Mouse (Mus musculus) layer of hippocampus, adult 8-10 months (tissue): ENCODE measurements around the gene Clta. TPM values are rescaled to one million over a fixed set of nuclear protein-coding genes. Genes with fewer than 3 reads are reported as not detected.

Source experiments
- DNase-seq, 2 experiments: peaks; one replicate each; pipeline ENCODE4 v3.0.0; 2022; ENCODE audit warnings: low spot score in 2 of 2
- total RNA-seq, 4 experiments: library from RNA; stranded (reverse); gene quantifications; 2 replicates each; pipeline ENCODE4 v1.2.4; 2022

The Clta gene
- total RNA-seq, 4 experiments from 2014 or later, result 264 to 296 (median 284) TPM

DNA sequence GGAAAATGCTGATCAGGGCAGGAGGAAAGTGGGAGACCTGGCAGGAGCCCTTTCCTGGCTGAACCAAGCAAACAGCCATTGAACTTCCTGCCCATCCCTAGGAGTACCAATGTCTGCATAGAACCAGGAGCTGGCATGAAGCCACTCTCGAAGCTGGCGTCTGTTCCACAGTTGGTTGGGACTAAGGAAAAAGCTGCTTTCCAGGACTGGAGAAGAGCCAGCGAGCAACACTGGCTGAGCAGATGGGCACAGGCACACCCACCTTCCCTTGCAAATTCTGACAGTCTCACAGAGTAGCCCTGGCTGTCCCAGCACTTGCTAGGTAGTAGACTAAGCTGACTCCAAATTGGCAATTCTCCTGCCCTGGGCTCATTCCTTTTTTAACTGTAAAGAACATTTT is 24.5 kb upstream of the Clta start:
- peak; percentile 88 to 93 for DNase-seq

DNA sequence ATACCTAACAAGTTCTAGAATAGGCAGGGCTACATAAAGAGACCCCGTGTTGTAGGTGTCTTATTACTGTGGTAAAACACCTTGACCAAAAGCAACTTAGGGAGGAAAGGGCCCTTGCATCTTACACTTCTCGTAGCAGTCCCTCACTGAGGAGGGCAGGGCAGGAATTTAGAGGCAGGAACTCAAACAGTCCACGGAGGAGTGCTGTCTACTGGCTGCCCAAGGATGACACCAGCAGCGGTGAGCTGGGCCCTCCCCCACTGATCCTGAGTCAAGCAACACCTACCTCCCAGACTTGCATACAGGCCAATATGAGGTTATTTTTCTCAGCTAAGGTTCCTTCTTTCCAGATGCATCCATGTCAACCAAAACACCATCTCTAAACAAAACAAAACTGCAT is 24.0 kb upstream of the Clta start:
- no peak for DNase-seq

- DNase-seq, result no peak
These were observed 23.4 kb upstream of the Clta start for GRCm38 (mm10) chr4:43980846-43981245.

DNA sequence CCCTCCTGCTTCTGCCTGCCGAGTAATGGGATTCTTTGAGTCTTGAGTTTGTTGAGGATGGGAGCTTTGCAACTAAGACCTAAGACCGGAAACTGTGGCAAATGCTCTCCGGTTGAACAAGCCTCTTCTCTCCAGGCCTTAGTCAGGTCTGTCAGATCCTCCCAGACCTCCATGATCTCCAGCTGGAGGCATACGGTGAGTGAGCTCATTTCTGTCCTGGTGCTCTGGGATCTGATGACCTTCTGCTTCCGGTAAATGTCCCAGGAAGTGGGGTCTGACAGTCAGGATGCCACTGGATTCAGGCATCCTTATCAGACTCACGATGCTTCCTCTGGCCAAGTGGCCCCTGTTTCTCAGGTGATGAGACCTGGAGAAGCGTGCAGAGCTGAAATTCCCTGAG is 23.0 kb upstream of the Clta start:
- DNase-seq, result no peak

- peak; percentile 78 to 95 for DNase-seq
These were observed 22.1 kb upstream of the Clta start for GRCm38 (mm10) chr4:43982053-43982732.

GRCm38 (mm10) chr4:43983181-43983580 is 21.1 kb upstream of the Clta start, which contains the start of gene Ccin:
TSS of gene Ccin (plus strand) at chr4:43983483.
- no peak for DNase-seq

DNA sequence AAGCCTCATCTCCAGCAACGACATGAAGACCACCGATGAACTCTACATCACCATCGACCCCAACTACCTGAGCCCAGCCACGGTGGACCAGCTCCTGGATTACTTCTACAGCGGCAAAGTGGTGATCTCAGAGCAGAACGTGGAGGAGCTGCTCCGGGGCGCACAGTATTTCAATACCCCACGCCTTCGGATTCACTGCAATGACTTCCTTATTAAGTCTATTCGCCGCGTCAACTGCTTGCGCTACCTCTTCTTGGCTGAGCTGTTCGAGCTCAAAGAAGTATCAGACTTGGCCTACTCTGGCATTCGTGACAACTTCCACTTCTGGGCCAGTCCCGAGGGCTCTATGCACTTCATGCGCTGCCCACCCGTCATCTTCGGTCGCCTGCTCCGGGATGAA is 20.5 kb upstream of the Clta start:
- DNase-seq, result no peak

DNA sequence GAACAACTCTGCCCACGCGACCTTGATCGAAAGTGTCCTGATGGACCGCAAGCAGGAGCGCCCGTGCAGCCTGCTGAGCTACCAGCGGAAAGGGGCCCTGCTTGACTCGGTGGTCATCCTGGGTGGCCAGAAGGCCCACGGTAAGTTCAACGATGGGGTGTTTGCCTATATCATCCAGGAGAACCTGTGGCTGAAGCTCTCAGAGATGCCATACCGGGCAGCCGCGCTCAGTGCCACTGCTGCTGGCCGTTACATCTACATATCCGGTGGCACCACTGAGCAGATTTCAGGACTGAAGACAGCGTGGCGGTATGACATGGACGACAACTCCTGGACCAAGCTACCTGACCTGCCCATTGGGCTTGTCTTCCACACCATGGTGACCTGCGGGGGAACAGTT is 19.9 kb upstream of the Clta start:
- DNase-seq, result no peak

DNA sequence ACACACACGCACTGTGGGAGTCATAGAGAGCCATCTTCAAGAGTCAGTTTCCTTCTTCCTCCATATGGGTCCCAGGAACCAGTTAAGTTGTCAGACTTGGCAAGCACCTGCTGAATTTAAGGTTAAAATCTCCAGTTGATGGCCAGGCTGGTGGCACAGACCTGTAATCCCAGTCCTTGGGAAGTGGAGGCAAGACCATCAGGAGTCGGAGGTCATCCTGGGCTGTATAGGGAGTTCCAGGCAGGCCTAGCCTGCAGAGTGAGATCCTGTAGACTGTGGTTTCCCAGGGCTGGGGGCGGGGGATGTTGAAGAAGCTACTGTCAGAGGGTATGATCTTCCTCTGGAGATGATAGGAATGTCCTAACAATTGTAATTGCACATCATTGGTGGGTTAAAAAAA is 15.3 kb upstream of the Clta start:
- DNase-seq, result no peak

GRCm38 (mm10) chr4:43993072-43993471 is 11.2 kb upstream of the Clta start:
- no peak for DNase-seq

- DNase-seq, result no peak
These were observed 9.9 kb upstream of the Clta start for GRCm38 (mm10) chr4:43994342-43994741.

DNA sequence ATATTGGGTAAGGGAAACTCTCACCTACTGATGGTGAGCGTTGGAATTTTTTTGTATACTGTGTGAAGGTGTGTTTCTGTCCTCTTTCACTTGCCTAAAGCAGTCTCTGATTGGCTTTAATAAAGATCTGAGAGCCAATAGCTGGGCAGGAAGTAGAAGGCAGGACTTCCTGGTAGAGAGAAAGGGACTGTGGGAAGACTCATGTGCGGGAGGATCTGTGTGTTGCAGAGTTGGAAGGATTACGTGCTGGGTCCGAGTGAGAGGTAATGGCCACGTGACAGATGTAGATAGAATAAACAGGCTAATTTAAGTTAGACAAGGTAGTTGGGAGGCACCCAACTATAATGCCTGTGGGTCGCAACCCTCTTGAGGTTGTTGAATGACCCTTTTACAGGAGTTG is 630 bp upstream of the Clta start:
- DNase-seq, result no peak

DNA sequence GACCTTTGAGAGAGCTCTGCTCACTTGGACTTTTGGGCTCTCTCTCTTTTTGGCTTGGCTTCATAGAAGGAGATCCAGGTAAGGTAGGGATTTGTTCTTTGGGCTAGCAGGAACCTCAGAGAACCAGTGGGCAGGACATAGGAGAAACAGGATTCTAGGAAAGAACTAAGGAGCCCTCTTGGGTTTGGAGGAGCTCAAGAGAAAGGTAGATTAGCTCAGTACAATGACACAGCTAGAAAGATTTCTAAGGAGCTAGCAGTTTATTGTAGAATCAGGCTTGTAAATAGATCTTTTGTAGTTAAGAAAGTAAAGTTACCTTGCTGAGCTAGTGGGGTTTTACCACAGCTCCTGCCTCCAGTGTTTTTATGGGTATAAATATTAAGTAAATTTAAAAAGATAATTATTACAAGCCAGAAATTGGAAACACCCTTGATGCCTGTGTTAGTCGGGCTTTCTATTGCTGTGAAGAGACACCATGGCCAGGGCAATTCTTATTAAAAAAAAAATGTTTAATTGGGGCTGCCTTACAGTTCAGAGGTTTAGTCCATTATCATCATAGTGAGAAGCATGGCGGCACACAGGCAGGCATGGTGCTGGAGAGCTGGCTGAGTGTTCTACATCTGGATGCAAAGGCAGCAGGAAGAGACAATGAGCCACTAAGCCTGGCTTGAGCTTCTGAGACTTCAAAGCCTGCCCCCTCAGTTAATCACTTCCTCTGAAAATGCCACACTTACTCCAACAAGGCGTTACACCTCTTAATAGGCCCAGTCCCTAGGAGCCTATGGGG is 564 bp downstream of the Clta start:
- no peak for DNase-seq

DNA sequence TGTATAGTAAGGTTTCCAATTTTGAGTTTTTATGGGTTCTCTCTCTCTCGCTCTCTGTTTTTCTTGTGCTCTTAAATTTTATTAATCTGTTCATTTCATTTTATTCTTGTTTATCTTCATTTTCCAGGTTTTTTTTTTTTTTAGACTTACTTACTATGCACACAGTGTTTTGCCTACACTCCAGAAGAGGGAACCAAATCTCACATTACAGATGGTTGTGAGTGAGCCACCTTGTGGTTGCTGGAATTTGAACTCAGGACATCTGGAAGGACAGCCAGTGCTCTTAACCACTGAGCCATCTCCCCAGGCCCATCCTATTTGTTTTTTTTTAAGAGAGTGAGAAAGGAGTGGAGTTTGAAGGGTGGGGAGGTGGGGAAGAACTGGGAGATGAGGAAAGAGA is 5.9 kb downstream of the Clta start:
- no peak for DNase-seq

GRCm38 (mm10) chr4:44010893-44011292 is 6.6 kb downstream of the Clta start:
- no peak for DNase-seq

GRCm38 (mm10) chr4:44011799-44012198 is 7.5 kb downstream of the Clta start:
- DNase-seq, result no peak

GRCm38 (mm10) chr4:44012376-44013367 is 8.4 kb downstream of the Clta start:
- peak; percentile 92 to 97 for DNase-seq

DNA sequence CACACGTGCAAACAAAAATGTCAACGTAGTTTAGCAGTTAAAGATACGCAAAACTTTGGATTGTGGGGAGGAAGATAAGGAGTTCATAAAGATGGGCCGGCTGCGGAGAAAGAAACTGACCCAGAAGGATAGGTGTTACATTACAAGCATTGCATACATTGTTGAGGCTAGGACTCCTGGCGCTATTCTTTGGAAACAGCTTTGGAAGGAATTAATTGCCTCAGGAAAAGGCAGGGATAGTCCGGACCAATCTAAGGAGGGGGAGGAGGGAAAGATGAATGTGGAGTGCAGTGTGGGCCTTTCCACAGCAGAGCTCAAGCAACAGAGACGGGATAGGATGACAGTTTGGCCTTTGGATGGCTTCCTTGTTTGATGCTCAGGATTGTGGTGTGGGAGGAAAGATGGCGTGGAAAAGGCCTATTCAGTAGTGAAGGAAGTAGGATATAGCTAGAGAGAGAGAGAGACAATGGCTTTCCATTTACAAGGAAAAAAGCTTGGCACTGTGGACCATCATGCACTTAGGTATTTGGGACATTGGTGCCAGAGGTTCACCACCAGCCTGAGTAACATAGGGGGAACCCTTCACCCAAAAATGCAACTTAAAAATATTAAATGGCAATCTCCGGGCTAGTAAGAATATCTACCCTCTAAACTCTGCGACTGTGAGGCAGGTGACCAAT is 9.3 kb downstream of the Clta start:
- no peak for DNase-seq

DNA sequence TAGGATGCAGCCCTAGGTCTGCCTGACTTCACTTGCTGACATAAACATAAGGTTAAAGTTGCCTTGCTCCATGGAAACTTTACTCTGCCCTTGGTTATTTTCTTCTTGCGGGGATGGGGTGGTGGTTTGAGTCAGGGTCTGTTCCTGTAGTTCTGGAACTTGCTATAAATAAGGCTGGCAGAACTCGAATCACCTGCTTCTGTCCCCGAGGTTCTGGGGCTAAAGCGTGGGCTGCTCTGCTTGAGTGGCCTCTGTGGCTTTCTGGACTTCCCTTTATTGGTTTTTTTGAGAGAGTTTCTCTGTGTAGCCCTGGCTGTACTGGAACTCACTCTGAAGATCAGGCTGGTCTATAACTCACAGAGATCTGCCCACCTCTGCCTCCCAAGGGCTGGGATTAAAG is 11.8 kb downstream of the Clta start:
- DNase-seq, result no peak

GRCm38 (mm10) chr4:44016791-44017190 is 12.5 kb downstream of the Clta start:
- DNase-seq, result no peak

DNA sequence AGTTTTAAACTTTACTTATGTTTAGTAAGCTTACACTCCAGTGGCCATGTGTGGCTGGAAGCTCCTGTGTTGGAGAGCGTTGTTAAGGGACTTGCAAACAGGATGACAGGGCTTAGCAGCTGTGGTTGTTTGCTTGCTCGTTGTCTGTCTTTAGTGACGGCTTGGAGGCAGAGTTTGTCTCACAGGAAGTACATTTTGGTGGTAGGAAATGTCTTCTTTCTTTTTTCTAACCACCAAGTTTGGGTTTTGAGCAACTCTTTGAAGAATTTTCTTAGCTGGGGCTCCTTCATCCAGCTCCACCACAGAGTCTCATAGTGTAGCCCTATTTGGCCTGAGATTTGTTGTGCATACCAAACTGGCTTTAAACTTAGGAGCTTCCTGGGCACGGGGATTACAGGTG is 18.1 kb downstream of the Clta start:
- no peak for DNase-seq
